Mouse (Mus musculus) liver, adult (tissue): ENCODE data around the gene Inhbc.

Source experiments
- GATA4 ChIP-seq: IDR thresholded peaks from 2 replicates; pipeline ENCODE4 v1.6.1; 2014; ENCODE audit warnings: mild to moderate bottlenecking, low read length; ENCODE audit not compliant: insufficient replicate concordance

Inhbc gene

DNA sequence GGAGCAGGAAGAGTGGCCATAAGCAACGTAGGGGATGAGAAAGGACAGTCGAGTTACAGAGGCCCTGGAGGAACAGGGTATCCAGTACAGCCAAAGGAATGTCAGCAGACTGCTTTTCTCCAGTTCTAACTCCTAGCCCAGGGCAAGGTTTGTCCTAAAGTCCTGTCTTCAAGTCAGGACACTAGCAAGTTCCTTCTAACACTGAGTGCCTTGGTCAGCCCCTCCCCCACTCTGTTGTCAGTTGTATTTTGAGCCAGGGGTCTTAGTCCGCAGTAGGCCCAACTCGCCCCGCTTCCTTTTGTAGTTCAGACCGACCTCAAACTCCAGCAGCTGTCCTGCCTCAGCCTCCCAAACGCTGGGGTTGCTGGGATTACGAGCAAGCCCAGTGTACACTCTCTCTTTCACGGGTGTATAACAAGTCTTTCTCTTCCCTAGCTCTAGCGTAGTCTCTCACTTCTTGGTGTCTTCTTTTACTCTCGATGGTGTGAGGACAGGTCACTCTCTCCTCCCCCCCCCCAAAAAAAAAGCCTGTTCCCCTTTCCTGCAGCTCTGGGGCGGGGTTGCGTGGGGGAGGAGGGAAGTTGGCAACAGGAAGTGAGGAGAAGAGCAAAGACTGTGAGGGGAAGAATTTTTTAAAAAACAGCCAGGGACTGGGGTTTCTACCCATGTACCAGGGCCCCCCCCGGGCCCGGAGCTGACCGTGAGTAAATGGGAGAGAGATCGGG lies 46.9 kb downstream of the Inhbc start:
- TF ChIP-seq GATA4 = no peak

GRCm38 (mm10) chr10:127322669-127323068 lies 47.6 kb downstream of the Inhbc start:
- no peak for TF ChIP-seq GATA4

DNA sequence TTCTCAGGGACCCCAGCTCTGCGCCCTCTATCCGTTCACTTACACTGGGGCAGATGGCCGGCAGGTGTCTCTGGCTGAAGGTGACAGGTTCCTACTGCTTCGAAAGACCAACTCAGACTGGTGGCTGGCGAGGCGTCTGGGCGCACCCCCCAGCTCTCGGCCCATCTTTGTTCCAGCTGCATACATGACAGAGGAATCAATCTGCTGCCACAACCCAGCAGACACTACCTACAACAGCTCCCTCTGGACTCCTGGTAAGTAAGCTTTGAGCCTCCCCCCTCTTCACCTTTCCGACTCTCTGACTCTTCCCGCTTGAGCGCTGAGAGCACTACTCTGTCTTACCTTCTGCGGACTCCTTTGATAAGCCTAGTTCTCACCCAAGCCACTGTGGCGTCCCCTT lies 48.1 kb downstream of the Inhbc start:
- TF ChIP-seq GATA4 = no peak

DNA sequence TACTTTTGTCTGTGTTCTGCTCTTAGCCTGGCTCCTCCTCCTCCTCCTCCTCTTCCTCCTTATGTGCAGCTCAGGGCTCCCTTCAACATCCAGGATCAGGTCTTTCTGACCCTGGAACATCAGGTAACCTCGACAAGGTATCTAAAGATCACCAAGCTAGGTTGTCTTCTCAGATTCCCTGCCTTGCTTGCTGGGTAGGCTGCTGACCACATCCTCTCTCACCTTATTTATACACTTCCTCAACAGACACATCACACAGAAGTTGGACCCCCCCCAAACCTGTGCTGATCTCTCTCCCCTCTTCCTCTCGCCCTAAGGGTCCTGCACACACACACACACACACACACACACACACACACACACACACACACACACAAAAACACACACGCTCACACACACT lies 48.6 kb downstream of the Inhbc start, which contains the start of gene Arhgap9:
Gene Arhgap9 (plus strand): TSS at position 344 of the 400 bp plus-strand sequence.
- TF ChIP-seq GATA4 = no peak

- TF ChIP-seq GATA4 = no peak
Measured at GRCm38 (mm10) chr10:127319969-127320368, 50.3 kb downstream of the Inhbc start.

DNA sequence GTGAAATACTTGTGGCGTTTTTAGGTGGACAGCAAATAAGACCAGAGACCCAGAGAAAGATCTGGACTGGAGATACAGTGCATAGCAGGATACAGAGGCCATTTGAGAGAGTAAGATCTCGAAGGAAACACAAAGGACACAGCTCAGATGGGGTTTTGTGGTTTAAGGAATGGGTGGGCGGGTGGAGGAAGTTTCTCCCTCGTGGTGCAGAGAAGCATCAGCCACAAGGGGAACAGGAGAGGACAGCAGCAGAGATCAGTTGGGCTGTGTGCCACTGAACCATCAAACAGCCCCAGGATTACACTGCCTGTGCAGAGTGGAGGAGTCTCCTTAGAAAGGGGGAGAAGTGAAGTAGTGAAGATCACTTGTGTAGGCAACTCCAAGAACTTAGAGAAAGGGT lies 52.2 kb downstream of the Inhbc start:
- TF ChIP-seq GATA4 = no peak

- TF ChIP-seq GATA4 = no peak
Measured at GRCm38 (mm10) chr10:127317277-127317676, 53.0 kb downstream of the Inhbc start.

GRCm38 (mm10) chr10:127312858-127313257 lies 57.4 kb downstream of the Inhbc start:
- no peak for TF ChIP-seq GATA4

DNA sequence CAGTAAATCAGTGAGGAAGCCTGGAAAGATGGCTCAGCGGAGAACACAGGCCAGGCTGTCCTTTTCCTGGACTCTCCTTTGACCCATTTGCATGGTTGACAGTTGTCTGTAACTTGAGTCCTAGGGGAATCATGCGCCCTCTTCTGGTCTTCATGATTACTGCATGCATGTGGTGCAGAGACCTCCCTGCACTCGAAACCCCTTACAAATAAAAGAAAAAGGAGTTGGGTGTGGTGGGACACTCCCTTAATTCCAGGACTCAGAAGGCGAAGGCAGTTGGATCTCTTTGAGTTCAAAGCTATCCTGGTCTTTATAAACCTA lies 57.9 kb downstream of the Inhbc start:
- no peak for TF ChIP-seq GATA4

GRCm38 (mm10) chr10:127311476-127312355 lies 58.5 kb downstream of the Inhbc start, which contains the start of gene Mars:
Gene Mars, minus strand, starts transcription at chr10:127311786.
- TF ChIP-seq GATA4 = no peak

GRCm38 (mm10) chr10:127310523-127311475 lies 59.4 kb downstream of the Inhbc start:
- TF ChIP-seq GATA4 = no peak
